Mouse (Mus musculus) liver, postnatal 0 days (tissue): Measurements from ENCODE around the gene Stra8. TPM values are rescaled to one million over a fixed set of nuclear protein-coding genes. Genes with fewer than 3 reads are reported as not detected.

Source experiments
- ATAC-seq: fragments of 200-750 bp; cut with Nextera tagmentation; 2 replicates; pipeline ENCODE4 v1.8.0; 2017; ENCODE audit warnings: mild to moderate bottlenecking, moderate library complexity
- DNase-seq: peaks from one replicate; pipeline ENCODE4 v3.0.0-alpha.2; 2016
- H3K27ac ChIP-seq: fragments of 300-500 bp; sonication (generic); 2 replicates; pipeline ENCODE4 v1.5.1; 2014; ENCODE audit warnings: antibody characterized with exemption, moderate library complexity, mild to moderate bottlenecking, low read depth
- H3K27me3 ChIP-seq: fragments of 300-500 bp; sonication (generic); 2 replicates; pipeline ENCODE4 v1.6.1; 2014; ENCODE audit warnings: low read length, control low read depth, mixed read lengths; ENCODE audit not compliant: insufficient read depth
- H3K36me3 ChIP-seq: fragments of 300-500 bp; sonication (generic); replicated peaks from 2 replicates; pipeline ENCODE4 v1.6.1; 2014; ENCODE audit warnings: mild to moderate bottlenecking, control low read depth, low read length, moderate library complexity, mixed read lengths; ENCODE audit not compliant: insufficient read depth
- H3K4me1 ChIP-seq: fragments of 300-500 bp; sonication (generic); 2 replicates; pipeline ENCODE4 v1.6.1; 2014; ENCODE audit warnings: antibody characterized with exemption, mild to moderate bottlenecking, control low read depth; ENCODE audit not compliant: insufficient read depth
- H3K4me2 ChIP-seq: fragments of 300-500 bp; sonication (generic); 2 replicates; pipeline ENCODE4 v1.6.1; 2014; ENCODE audit warnings: low read depth, mild to moderate bottlenecking, low read length, moderate library complexity, mixed read lengths
- H3K4me3 ChIP-seq: fragments of 300-500 bp; sonication (generic); 2 replicates; pipeline ENCODE4 v1.5.1; 2014; ENCODE audit warnings: low read depth, low read length
- H3K9ac ChIP-seq: fragments of 300-500 bp; sonication (generic); replicated peaks from 2 replicates; pipeline ENCODE4 v1.6.1; 2014; ENCODE audit warnings: mild to moderate bottlenecking, moderate library complexity
- H3K9me3 ChIP-seq: fragments of 300-500 bp; sonication (generic); 2 replicates; pipeline ENCODE4 v1.6.1; 2016; ENCODE audit warnings: mild to moderate bottlenecking, control low read depth, low read length, mixed read lengths
- CTCF ChIP-seq: sonication (generic); IDR thresholded peaks from 2 replicates; pipeline ENCODE4 v1.5.1; 2016; ENCODE audit warnings: antibody characterized with exemption, low read depth
- EP300 ChIP-seq: IDR thresholded peaks from 2 replicates; pipeline ENCODE4 v1.6.1; 2016; ENCODE audit warnings: antibody characterized with exemption, low read depth, mild to moderate bottlenecking
- WGBS: fragments of 180-500 bp; shearing (Covaris S2); extraction: QIAGEN DNeasy Blood & Tissue Kit; methylation state at CpG from one replicate; pipeline ENCODE4 v1.1.7; 2014; ENCODE audit not compliant: insufficient replicate concordance; 5-methylcytosine and 5-hydroxymethylcytosine counted together
- polyA plus RNA-seq: library from polyadenylated mRNA; unstranded; fragments of >200 nt; fragmentation: Nextera tagmentation; extraction: Ambion mirVana; gene quantifications from 2 replicates; pipeline ENCODE4 v1.2.1, GENCODE M21; 2015

Gene Stra8
- polyA plus RNA-seq, 1 experiment from 2014 or later = not detected

DNA sequence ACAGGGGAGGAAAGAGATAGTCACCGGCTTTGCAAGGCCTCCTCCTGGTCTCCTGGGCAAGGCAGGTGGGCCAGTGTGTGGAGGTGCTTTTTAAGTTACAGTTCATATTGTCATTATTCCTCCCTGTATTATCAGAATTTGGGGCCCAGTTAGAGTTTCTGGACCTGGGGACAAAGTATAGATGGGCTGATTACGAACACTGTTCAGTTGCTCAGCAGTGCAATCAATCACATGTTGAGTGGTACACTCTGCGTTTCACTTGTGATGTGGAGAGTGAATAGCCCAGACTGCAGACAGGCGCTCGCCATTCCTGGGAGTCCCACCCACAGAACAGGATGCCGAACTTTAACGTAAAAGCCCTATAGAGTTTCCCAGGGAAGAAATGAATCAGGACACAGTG is 35.2 kb upstream of the Stra8 start:
- TF ChIP-seq EP300 (no peak), CTCF (no peak)
- Histone ChIP-seq H3K27ac (no peak overlapping the region), H3K27me3 (no peaks in the 10 kb centered on the region), H3K4me3 (no peak overlapping the region), H3K4me2 (no peak overlapping the region), H3K36me3 (peaks cover 61% of the 10 kb centered on the region), H3K4me1 (no peaks in the 10 kb centered on the region), H3K9ac (no peak overlapping the region), H3K9me3 (no peaks in the 10 kb centered on the region)
- DNase-seq (no peak), ATAC-seq (no peak)
- WGBS = 91% methylated on average over 7 of the region's 7 CpGs

DNA sequence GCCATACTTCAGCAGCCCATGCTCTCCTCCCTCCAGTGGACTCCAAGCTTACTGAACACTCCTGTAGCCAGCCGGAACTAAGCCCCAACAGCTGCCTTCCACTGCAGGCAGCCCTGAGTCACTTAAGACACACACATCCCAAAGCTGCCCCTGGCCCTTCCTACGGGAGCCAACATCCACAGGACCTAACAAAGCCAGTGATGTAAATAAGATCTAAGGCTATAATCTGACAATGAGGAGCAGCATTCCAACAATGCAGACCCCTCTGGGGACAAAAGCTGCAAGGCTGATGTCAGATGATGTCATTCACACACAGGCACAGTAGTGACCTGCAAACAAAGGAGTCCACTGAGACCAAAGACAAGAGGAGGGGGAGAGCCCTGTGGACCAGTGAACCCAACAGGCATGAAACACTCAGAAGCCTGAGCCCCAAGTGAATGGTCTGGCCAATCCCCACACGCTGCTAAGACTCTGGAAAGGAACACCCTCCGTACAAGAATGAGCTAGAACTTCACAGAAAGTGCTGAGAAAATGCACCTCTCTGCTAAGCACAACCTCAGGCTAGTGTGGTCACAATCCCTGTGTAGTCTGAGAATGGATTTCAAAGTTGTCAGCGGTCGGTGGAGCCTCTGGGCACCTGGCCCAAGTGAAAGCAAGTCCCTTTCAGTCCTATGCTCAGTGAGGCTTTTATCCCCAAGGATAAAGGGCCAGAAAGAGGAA is 32.7 kb upstream of the Stra8 start:
- H3K4me3 ChIP-seq = no peak overlapping the region
- H3K4me2 ChIP-seq = no peak overlapping the region
- no peak for TF ChIP-seq CTCF
- no peak for TF ChIP-seq EP300
- H3K27ac ChIP-seq = no peak overlapping the region
- DNase-seq (no peak), ATAC-seq (no peak)
- no peak overlapping the region for H3K9ac ChIP-seq
- peaks cover 67% of the 10 kb centered on the region for H3K36me3 ChIP-seq
- H3K9me3 ChIP-seq = no peaks in the 10 kb centered on the region
- H3K27me3 ChIP-seq = no peaks in the 10 kb centered on the region
- no peaks in the 10 kb centered on the region for H3K4me1 ChIP-seq
- whole genome bisulfite sequencing = 88% methylated on average over 6 of the region's 6 CpGs

DNA sequence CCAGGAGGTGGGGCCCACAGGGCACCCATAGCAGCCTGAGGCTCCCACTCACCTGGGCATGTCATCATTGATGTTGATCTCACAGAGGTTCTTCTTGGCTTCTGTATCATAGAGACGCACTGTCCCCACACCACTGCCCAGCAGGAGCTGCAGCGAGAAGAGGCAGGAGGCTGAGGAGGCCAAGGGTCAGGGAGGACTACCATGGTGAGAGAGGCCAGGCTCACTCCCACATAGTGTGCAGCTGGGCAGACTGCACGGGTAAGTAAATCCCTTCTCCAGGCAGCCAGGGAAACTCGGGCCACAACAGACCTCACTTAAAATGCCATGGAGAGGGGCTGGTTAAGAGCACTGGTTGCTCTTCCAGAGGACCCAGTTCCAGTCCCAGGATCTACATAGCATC is 30.8 kb upstream of the Stra8 start:
- no peak for DNase-seq
- Histone ChIP-seq H3K4me2 (no peak overlapping the region), H3K27ac (no peak overlapping the region), H3K27me3 (no peaks in the 10 kb centered on the region), H3K36me3 (peaks cover 65% of the 10 kb centered on the region), H3K9me3 (no peaks in the 10 kb centered on the region), H3K9ac (no peak overlapping the region), H3K4me3 (no peak overlapping the region), H3K4me1 (no peaks in the 10 kb centered on the region)
- no peak for ATAC-seq
- WGBS = 74% methylated on average over 4 of the region's 4 CpGs
- TF ChIP-seq EP300 (no peak), CTCF (no peak)

- H3K4me1 ChIP-seq = peaks cover 10% of the 10 kb centered on the region; the same call in 1 of the 2 replicates
- ATAC-seq (no peak), DNase-seq (no peak)
- no peaks in the 10 kb centered on the region for H3K9me3 ChIP-seq
- H3K27me3 ChIP-seq = no peaks in the 10 kb centered on the region
- H3K36me3 ChIP-seq = peaks cover 45% of the 10 kb centered on the region
- WGBS = 90% methylated on average over 7 of the region's 7 CpGs
- H3K4me2 ChIP-seq = no peak overlapping the region
- H3K27ac ChIP-seq = no peak overlapping the region
- TF ChIP-seq EP300 (no peak), CTCF (no peak)
- H3K9ac ChIP-seq = no peak overlapping the region
- no peak overlapping the region for H3K4me3 ChIP-seq
These were observed 24.4 kb upstream of the Stra8 start for GRCm38 (mm10) chr6:34895569-34895968.

DNA sequence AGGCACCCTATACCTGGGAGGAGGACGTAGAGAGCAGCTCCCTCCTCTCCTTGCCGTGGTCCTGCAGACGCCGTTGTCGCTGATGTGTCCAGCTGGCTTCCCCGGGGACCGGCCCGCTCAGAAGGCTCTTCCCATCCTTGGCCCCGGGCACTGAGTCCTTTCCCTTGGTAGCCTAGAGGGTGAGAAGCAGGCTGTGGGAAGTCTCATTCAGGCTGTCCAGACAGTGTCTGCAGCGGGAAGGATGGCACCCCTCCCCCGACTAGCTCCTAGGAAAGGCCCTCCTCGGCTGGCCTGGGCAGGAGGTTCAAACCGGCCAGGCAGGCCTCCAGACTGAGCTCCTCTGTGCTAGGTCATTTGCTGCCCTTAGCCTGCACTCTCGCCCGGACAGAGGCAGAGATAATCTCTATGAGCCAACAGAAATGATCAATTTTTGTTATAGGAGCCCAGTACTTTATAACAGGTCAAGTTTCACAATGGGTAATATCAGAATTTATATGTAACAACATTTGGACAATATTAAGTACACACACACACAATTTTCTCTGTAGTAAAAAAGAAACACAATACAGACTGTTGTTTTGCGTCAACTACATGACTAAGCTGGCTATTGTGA is 23.7 kb upstream of the Stra8 start:
- no peak overlapping the region for H3K4me2 ChIP-seq
- no peak for TF ChIP-seq CTCF
- TF ChIP-seq EP300 = no peak
- no peak overlapping the region for H3K27ac ChIP-seq
- no peak overlapping the region for H3K9ac ChIP-seq
- no peak for DNase-seq
- no peak for ATAC-seq
- peaks cover 45% of the 10 kb centered on the region for H3K36me3 ChIP-seq
- H3K27me3 ChIP-seq = no peaks in the 10 kb centered on the region
- H3K9me3 ChIP-seq = no peaks in the 10 kb centered on the region
- no peak overlapping the region for H3K4me3 ChIP-seq
- peaks cover 10% of the 10 kb centered on the region; the same call in 1 of the 2 replicates for H3K4me1 ChIP-seq
- WGBS = 83% methylated on average over 16 of the region's 16 CpGs

GRCm38 (mm10) chr6:34899127-34899526 is 20.8 kb upstream of the Stra8 start:
- 43% methylated on average over 2 of the region's 2 CpGs for WGBS
- DNase-seq = peak; percentile 48
- H3K4me1 ChIP-seq = peaks cover 23% of the 10 kb centered on the region
- no peaks in the 10 kb centered on the region for H3K9me3 ChIP-seq
- no peak overlapping the region for H3K4me3 ChIP-seq
- no peak overlapping the region for H3K27ac ChIP-seq
- peaks cover 53% of the 10 kb centered on the region for H3K36me3 ChIP-seq
- H3K9ac ChIP-seq = no peak overlapping the region
- H3K4me2 ChIP-seq = no peak overlapping the region
- ATAC-seq = peak; percentile 74
- no peaks in the 10 kb centered on the region for H3K27me3 ChIP-seq
- TF ChIP-seq CTCF (no peak), EP300 (no peak)
